Mouse (Mus musculus) frontal cortex, adult 2 months (tissue): ENCODE measurements around the gene Anxa9. TPM values are rescaled to one million over a fixed set of nuclear protein-coding genes. Genes with fewer than 3 reads are reported as not detected.
A peak's percentile ranks its signal among the peaks of the same experiment; 100 is the strongest.
"Not testable (repeated sequence)": the region's sequence is repeated elsewhere in the genome, so short reads cannot be mapped to it uniquely, and the experiment has no call there.

Experiments used
- DNase-seq, 2 experiments: peaks; one replicate each; pipeline ENCODE4 v3.0.0; 2022; ENCODE audit warnings: low spot score in 1 of 2; ENCODE audit errors: extremely low spot score in 1 of 2
- polyA plus RNA-seq: library from polyadenylated mRNA; depleted of rRNA; stranded (reverse); fragments of >200 nt; gene quantifications from 2 replicates; pipeline ENCODE4 v1.2.3, GENCODE M21; 2012; rRNA removed

The Anxa9 gene
- polyA plus RNA-seq: 2.5 and 2.6 TPM in 2 replicates

DNA sequence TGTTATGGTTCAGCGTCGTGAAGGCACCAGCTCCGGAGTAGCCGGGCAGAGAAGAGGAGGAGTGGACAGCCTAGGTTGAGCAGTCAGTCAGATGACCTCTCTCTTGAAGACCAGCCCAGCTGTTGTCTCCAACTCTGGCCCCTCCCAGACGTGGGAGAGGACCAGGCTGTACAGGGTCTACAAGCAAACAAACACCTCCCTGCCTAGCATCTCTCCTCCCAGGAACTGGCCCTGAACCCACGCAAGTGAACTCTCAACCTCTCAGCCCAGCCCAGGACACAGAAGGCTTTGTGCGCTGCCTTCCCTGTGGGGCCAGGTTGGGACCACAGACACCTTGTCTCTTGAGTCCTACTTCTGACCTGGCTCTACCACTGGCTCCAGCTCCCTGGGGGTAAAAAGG lies at the start of gene Anxa9:
Anxa9 (minus strand) TSS at position 77 of the 400 bp plus-strand sequence.
- no peak for DNase-seq

- DNase-seq: peak in 1 of 2 experiments; percentile 33
These were observed 49.1 kb upstream of the Anxa9 start for GRCm38 (mm10) chr3:95355911-95356544.

DNA sequence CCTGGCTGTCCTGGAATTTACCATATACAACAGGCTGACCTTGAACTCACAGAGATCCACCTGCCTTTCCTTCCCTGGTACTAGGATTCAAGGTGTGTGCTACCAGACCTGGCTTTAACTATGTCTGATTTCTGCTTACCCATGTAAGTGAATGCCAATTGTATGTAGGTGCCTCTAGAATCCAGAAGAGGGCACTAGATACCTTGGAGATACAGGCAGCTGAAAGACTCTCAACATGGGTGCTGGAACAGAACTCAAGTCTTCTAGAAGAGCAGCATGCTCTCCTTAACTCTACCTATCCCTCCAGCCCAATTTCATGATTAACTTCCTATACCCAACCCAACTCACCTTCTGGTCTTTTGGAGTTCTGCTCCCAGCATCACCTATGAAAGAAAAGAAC lies 42.5 kb upstream of the Anxa9 start:
- peak in 1 of 2 experiments; percentile 38 for DNase-seq

DNA sequence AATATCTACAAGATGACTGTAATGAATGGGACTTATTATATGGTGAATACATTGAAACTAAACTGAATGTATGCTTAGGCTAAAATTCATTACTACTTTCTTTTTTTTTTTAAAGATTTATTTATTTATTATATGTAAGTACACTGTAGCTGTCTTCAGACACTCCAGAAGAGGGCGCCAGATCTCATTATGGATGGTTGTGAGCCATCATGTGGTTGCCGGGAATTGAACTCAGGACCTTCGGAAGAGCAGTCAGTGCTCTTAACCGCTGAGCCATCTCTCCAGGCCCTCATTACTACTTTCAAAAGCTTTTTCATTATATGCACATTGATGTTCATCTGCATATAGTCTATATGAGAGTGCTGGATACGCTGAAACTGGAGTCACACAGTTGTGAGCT lies 41.4 kb upstream of the Anxa9 start:
- DNase-seq: not testable (repeated sequence)

- no peak for DNase-seq
These were observed 39.5 kb upstream of the Anxa9 start for GRCm38 (mm10) chr3:95346454-95346853.

DNA sequence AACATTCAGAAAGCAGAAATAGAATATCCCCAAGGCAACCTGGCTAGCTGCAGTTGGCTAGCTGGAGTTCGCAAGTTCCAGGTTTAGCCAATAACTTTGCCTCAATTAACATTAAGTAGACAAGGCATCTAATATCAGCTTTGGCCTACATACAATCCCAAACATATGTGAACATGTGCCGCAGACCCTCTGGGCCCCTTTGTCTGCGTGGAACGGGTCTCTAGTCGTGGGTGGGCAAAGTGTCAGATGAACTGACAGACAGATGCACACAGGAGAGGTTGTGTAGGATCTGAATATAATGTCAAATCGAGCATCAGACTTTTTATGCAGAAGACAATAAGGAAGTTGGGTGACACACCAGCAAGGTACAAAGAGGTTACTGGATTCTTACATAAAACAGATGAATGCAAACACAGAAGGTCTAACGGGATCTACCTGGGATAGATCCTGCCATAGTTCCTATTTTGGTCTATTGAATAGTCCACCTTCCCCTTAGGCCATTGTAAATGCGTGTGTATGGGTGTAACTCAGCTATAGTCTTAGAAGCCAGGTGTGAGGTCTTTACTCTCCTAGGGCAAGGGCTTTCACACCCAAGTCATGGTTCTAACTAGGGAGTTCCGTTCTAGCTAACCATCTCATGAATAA lies 36.5 kb upstream of the Anxa9 start:
- not testable (repeated sequence) for DNase-seq

- no peak for DNase-seq
These were observed 31.3 kb upstream of the Anxa9 start for GRCm38 (mm10) chr3:95338251-95338650.

DNA sequence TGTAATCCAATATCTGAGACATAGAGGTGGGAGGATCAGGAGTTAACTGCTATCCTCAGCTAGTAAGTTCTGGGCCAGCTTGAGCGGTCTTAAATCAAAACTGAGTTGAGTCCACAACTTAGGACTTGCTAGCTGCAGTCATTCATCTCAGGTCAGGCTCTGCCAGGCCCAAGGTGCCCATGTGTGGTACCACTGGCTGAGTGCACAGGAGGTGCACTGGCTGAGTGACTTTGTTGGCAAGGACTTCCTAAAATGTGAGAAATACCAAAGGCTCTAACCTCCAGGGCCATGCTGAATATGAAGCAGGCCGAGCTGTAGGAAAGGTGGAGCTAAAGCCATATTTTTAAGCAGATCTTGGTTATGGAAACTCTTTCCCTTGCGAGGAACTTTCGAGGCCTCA lies 30.4 kb upstream of the Anxa9 start:
- DNase-seq: no peak

GRCm38 (mm10) chr3:95331528-95331927 lies 24.6 kb upstream of the Anxa9 start:
- DNase-seq: no peak

DNA sequence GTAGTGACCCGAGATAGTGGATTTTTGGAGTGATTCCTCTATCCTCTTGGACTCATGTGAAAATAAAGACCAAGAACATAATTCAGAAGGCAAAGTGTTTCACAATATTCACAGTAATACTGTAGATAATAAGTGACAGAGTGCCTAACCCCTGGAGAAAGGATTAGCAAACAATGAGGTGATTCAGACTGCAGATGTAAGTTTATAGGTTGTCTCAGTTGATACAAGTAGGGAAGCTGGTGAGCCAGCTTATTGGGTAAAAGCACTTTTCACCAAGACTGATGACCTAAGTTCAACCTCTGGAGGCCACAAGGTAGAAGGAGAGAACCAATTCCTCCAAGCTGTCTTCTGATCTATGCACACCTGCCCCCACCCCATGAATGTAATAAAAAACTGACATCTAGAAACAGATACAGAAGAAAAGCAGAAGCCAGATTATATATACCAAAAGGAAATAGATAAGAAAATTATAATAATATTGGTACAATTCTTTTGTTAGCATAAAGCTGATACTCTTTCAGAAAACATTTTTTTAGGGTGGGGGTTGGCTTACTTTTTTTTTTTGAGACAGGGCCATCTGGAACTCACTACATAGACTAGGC lies 21.9 kb upstream of the Anxa9 start:
- no peak for DNase-seq

GRCm38 (mm10) chr3:95324454-95325144 lies 17.6 kb upstream of the Anxa9 start:
- DNase-seq: no peak

- no peak for DNase-seq
These were observed 16.5 kb upstream of the Anxa9 start for GRCm38 (mm10) chr3:95323429-95323828.

- DNase-seq: peak in 1 of 2 experiments; percentile 28
These were observed 13.0 kb upstream of the Anxa9 start for GRCm38 (mm10) chr3:95319701-95320625.

- no peak for DNase-seq
These were observed 12.1 kb upstream of the Anxa9 start for GRCm38 (mm10) chr3:95319110-95319509.

DNA sequence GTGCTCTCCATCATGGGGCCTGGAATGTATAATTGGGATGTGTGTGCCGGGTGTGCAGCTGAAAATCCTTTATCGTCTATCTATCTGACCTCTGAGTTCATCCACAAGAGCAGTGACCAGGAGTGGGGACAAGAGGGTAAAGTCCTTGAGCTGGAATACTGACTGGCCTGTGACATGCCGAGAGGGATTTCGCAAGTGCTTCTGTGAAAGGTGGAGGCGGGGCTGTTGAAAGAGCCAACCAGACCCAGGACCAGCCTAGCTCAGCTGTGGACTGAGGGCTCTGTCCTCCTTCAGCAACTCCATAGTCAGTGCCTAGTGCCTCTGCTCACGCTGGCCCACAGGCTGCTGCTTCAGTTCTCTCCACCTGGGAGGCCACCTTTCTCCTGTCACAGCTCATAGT lies 11.6 kb upstream of the Anxa9 start:
- no peak for DNase-seq

- peak in 1 of 2 experiments; percentile 73 for DNase-seq
These were observed 10.6 kb upstream of the Anxa9 start for GRCm38 (mm10) chr3:95317414-95318080.

DNA sequence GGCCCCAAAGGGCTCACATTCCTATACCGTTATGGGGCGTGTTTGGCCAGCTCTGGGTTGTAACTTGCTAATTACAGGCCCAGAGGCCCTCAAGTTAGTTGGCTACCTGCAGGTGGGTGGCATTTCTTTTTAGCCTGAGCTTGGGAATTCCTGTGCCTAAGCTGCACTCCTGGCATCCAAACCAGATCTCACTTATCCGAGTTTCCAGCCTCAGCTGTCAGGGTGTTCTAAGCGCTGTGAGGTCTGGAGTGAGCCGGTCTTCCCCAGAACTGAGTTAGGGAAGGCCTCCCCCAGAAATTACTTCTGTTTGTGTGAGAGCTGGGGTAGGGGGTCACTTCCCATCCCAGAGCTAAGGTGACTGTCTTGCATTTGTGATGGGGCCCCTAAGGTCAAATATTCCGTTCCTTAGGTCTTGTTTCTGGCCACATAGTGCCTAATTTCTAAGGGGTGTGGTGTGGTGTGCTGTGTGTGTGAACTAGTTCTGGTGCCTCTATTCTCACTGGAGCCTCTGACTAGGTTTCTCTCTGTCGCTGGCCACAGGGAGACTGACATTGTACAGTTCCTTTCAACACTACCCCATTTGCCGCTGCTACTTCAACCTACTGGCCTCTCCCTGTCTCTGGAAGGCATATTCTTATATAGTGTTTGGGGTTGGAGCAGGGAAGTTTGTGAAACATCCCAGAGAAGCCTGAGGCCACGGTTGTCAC lies 9.0 kb upstream of the Anxa9 start:
- no peak for DNase-seq

DNA sequence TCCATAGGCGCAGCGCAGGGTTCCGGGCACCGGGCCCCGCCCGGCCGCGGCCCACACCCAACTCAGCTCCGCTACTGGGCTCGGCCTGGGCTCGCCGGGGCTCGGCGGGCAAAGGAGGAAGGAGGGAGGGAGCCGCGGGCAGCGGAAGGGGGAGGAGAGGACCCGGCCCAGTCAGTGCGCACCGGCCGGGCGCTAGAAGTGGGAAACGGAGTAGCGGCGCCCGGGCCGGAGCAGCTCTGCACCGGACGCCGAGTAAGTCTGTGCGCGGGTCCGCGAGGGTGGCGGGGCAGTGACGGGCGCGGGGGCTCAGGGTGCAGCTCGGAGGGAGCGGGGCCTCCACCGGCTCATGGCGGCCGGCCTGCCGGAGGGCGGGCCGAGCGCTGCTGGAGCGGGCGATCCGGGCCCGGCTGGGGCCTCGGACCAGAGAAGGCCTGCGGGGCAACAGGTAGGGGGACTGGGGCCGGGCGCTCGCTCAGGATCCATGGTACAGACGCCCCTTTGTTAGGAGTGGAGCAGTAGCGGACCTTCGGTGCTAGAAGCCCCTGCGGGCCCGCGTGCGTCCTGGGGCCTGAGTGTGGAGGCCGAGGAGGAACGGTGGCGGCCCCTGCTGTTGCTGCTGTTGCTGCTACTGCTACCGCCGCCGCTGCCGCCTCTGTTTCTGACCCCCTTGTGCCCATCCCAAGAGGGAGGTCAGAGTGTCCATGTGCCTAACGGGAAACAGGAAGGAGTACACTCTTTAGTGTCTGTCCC lies 8.3 kb upstream of the Anxa9 start:
- peak in 1 of 2 experiments; percentile 60 for DNase-seq
